Mouse (Mus musculus) cerebellum, postnatal 14 days (tissue): ENCODE data around the gene Ntn1.

Experiments used
- DNase-seq, 2 experiments: peaks; one replicate each; pipeline ENCODE4 v3.0.0; 2021; ENCODE audit warnings: mixed read lengths in 2 of 2

Gene Ntn1

GRCm38 (mm10) chr11:68324863-68325262, 75.8 kb downstream of the Ntn1 start:
- DNase-seq: no peak

GRCm38 (mm10) chr11:68321417-68321816, 79.2 kb downstream of the Ntn1 start:
- no peak for DNase-seq

GRCm38 (mm10) chr11:68315551-68316130, 85.0 kb downstream of the Ntn1 start:
- DNase-seq: no peak

GRCm38 (mm10) chr11:68313861-68314260, 86.8 kb downstream of the Ntn1 start:
- no peak for DNase-seq

- DNase-seq: no peak
Observed at GRCm38 (mm10) chr11:68313065-68313464, 87.6 kb downstream of the Ntn1 start.

- DNase-seq: no peak
Observed at GRCm38 (mm10) chr11:68308911-68309580, 91.6 kb downstream of the Ntn1 start.

- no peak for DNase-seq
Observed at GRCm38 (mm10) chr11:68305997-68306396, 94.6 kb downstream of the Ntn1 start.

GRCm38 (mm10) chr11:68302323-68302722, 98.3 kb downstream of the Ntn1 start:
- no peak for DNase-seq

- DNase-seq: no peak
Observed at GRCm38 (mm10) chr11:68301660-68302059, 99.0 kb downstream of the Ntn1 start.

GRCm38 (mm10) chr11:68295474-68295873, 105.1 kb downstream of the Ntn1 start:
- DNase-seq: no peak

- DNase-seq: peak in 1 of 2 experiments; percentile 35
Observed at GRCm38 (mm10) chr11:68290631-68291030, 110.0 kb downstream of the Ntn1 start.

- peak in 1 of 2 experiments; percentile 18 for DNase-seq
Observed at GRCm38 (mm10) chr11:68287331-68287730, 113.3 kb downstream of the Ntn1 start.

- DNase-seq: no peak
Observed at GRCm38 (mm10) chr11:68286142-68286808, 114.3 kb downstream of the Ntn1 start.

GRCm38 (mm10) chr11:68285754-68286141, 114.9 kb downstream of the Ntn1 start:
- no peak for DNase-seq

GRCm38 (mm10) chr11:68280001-68280510, 120.6 kb downstream of the Ntn1 start:
- DNase-seq: no peak

GRCm38 (mm10) chr11:68276945-68277344, 123.7 kb downstream of the Ntn1 start:
- DNase-seq: no peak

GRCm38 (mm10) chr11:68274331-68274811, 126.3 kb downstream of the Ntn1 start:
- DNase-seq: no peak

GRCm38 (mm10) chr11:68273855-68274254, 126.8 kb downstream of the Ntn1 start:
- no peak for DNase-seq

GRCm38 (mm10) chr11:68270730-68271467, 129.7 kb downstream of the Ntn1 start:
- peak in 1 of 2 experiments; percentile 25 for DNase-seq

GRCm38 (mm10) chr11:68264276-68264675, 136.3 kb downstream of the Ntn1 start:
- no peak for DNase-seq

- DNase-seq: no peak
Observed at GRCm38 (mm10) chr11:68263100-68263499, 137.5 kb downstream of the Ntn1 start.

- no peak for DNase-seq
Observed at GRCm38 (mm10) chr11:68261162-68261892, 139.3 kb downstream of the Ntn1 start.
